Mouse (Mus musculus): Measurements from ENCODE around the gene Cfap20. TPM values are rescaled to one million over a fixed set of nuclear protein-coding genes. Genes with fewer than 3 reads are reported as not detected.
A peak's percentile ranks its signal among the peaks of the same experiment; 100 is the strongest.

The Cfap20 gene
- polyA plus RNA-seq, 1 experiment from 2014 or later: 195 TPM

DNA sequence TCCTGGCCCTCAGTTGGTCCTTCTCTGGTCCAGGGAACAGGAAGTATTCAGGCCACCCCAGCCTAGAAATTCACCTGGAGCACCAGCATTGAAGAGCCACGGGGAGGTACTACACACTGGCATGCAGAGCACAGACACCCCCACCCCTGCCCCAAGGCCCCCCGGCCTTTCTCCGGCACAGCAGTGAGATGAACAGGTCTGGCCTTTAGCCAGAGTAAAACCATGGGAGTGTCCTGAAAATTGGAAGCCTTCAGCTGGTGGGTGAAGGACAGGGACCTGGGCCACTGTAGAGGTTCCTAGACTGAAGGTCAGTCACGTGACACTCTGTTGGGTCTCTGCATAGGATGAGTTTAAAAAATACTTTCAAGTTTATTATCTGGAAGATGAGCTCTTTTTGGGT, 10.4 kb upstream of the Cfap20 start:
- Histone ChIP-seq H3K36me3 (ENCODE audit: control insufficient read depth, insufficient read depth, low read length) (peaks cover 32% of the 10 kb centered on the region), H3K9me3 (ENCODE audit: control insufficient read depth, low read length) (no peaks in the 10 kb centered on the region), H3K4me2 (ENCODE audit: low read length) (no peak overlapping the region), H3K4me1 (ENCODE audit: control insufficient read depth in 2 of 2, insufficient read depth in 2 of 2, low read length in 2 of 2) (no peaks in the 10 kb centered on the region), H3K9ac (ENCODE audit: low read length) (no peak overlapping the region), H3K4me3 (ENCODE audit: control insufficient read depth in 1 of 2, insufficient read depth in 1 of 2, low read depth in 1 of 2, low read length in 2 of 2) (no peak overlapping the region), H3K27ac (replicated peaks in 1 of 2; ENCODE audit: control insufficient read depth in 1 of 2, insufficient read depth in 1 of 2, low read depth in 2 of 2, low read length in 2 of 2) (no peak overlapping the region), H3K27me3 (ENCODE audit: control insufficient read depth, insufficient read depth, low read length) (no peaks in the 10 kb centered on the region)
- no peak for ATAC-seq (ENCODE audit: insufficient number of reproducible peaks, insufficient read depth, low FRiP score, low read depth)
- 86% methylated on average over 4 of the region's 4 CpGs for WGBS

DNA sequence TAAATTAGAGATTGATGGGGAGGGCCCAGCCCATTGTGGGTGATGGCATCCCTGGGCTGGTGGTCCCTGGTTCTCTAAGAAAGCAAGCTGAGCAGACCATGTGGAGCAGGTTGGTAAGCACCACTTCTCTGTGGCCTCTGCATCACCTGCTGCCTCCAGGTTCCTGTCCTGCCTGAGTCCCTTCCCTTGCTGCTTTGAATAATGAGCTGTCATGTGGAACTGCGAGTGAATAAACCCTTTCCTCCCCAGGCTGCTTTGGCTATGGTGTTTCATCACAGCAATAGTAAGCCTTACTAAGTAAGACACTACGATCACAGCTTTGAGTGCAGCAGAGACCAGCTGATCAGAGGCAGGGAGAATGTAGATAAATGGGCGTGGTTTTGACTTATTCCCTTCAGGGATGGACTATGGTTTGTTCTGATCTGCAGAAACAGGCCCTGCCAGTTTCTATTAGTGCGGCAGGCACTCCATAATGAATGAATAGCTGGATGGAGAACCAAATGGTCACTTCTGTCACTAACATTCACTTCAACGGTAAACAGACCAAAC, 6.9 kb upstream of the Cfap20 start:
- H3K4me1 ChIP-seq (ENCODE audit: control insufficient read depth in 2 of 2, insufficient read depth in 2 of 2, low read length in 2 of 2): peaks cover 0 to 2% of the 10 kb centered on the region in 2 experiments; a peak in 1 of 4 replicates
- H3K9me3 ChIP-seq (ENCODE audit: control insufficient read depth, low read length): no peaks in the 10 kb centered on the region
- H3K27ac ChIP-seq (replicated peaks in 1 of 2; ENCODE audit: control insufficient read depth in 1 of 2, insufficient read depth in 1 of 2, low read depth in 2 of 2, low read length in 2 of 2): no peak overlapping the region
- no peak overlapping the region for H3K9ac ChIP-seq (ENCODE audit: low read length)
- no peaks in the 10 kb centered on the region for H3K27me3 ChIP-seq (ENCODE audit: control insufficient read depth, insufficient read depth, low read length)
- no peaks in the 10 kb centered on the region for H3K36me3 ChIP-seq (ENCODE audit: control insufficient read depth, insufficient read depth, low read length)
- no peak overlapping the region for H3K4me2 ChIP-seq (ENCODE audit: low read length)
- no peak for ATAC-seq (ENCODE audit: insufficient number of reproducible peaks, insufficient read depth, low FRiP score, low read depth)
- WGBS: 63% methylated on average over 5 of the region's 5 CpGs
- H3K4me3 ChIP-seq (ENCODE audit: control insufficient read depth in 1 of 2, insufficient read depth in 1 of 2, low read depth in 1 of 2, low read length in 2 of 2): no peak overlapping the region

DNA sequence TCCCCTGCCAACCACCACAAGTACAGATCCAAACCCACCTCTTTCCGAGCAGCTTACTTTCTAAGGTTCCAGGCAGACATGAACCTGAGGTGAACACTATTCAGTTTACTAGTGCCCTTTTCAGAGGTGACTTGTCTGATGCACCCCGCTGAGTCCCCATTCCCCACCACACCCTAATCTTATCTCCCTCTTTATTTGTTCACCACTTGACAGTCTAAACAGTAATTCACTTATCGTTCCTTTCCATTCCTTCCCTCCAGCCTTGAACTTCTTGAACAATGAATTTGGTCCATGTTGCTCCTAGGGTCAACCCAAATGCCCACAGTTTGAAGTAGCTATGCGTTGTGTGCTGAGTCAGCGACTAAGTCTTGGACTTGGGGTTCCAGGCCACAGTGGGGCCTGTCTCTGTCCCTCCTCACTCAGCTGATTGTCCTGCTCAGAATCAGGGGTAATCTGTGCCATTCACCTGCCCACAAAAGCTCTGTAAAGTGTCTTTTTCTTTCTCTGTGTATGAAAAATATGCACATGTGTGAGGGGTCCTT, 5.6 kb upstream of the Cfap20 start:
- peaks cover 0 to 2% of the 10 kb centered on the region in 2 experiments; a peak in 1 of 4 replicates for H3K4me1 ChIP-seq (ENCODE audit: control insufficient read depth in 2 of 2, insufficient read depth in 2 of 2, low read length in 2 of 2)
- no peak overlapping the region for H3K4me2 ChIP-seq (ENCODE audit: low read length)
- no peaks in the 10 kb centered on the region for H3K27me3 ChIP-seq (ENCODE audit: control insufficient read depth, insufficient read depth, low read length)
- ATAC-seq (ENCODE audit: insufficient number of reproducible peaks, insufficient read depth, low FRiP score, low read depth): no peak
- WGBS: 72% methylated on average over 5 of the region's 5 CpGs
- no peak overlapping the region for H3K27ac ChIP-seq (replicated peaks in 1 of 2; ENCODE audit: control insufficient read depth in 1 of 2, insufficient read depth in 1 of 2, low read depth in 2 of 2, low read length in 2 of 2)
- no peak overlapping the region for H3K4me3 ChIP-seq (ENCODE audit: control insufficient read depth in 1 of 2, insufficient read depth in 1 of 2, low read depth in 1 of 2, low read length in 2 of 2)
- H3K9ac ChIP-seq (ENCODE audit: low read length): no peak overlapping the region
- H3K9me3 ChIP-seq (ENCODE audit: control insufficient read depth, low read length): no peaks in the 10 kb centered on the region
- H3K36me3 ChIP-seq (ENCODE audit: control insufficient read depth, insufficient read depth, low read length): no peaks in the 10 kb centered on the region

DNA sequence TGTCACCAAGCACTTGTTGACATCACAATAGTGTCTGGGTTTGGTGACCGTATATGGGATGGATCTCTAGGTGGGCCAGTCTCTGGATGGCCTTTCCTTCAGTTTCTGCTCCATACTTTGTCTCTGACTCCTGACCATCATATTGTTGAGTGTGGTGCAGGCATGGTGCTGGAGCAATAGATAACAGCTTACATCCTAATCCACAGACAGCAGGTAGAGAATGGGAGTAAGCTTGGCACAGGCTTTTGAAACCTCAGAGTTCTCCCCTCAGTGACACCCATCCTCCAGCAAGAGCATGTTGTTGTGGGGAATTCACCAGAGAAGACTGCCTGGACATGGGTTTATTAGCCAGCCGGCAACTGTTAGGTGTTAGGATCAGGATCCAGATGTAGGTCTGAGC, 4.8 kb upstream of the Cfap20 start:
- ATAC-seq (ENCODE audit: insufficient number of reproducible peaks, insufficient read depth, low FRiP score, low read depth): no peak
- no peak overlapping the region for H3K4me3 ChIP-seq (ENCODE audit: control insufficient read depth in 1 of 2, insufficient read depth in 1 of 2, low read depth in 1 of 2, low read length in 2 of 2)
- no peak overlapping the region for H3K9ac ChIP-seq (ENCODE audit: low read length)
- H3K36me3 ChIP-seq (ENCODE audit: control insufficient read depth, insufficient read depth, low read length): no peaks in the 10 kb centered on the region
- 77% methylated on average over 2 of the region's 2 CpGs for WGBS
- H3K9me3 ChIP-seq (ENCODE audit: control insufficient read depth, low read length): no peaks in the 10 kb centered on the region
- H3K4me2 ChIP-seq (ENCODE audit: low read length): no peak overlapping the region
- peaks cover 0 to 2% of the 10 kb centered on the region in 2 experiments; a peak in 1 of 4 replicates for H3K4me1 ChIP-seq (ENCODE audit: control insufficient read depth in 2 of 2, insufficient read depth in 2 of 2, low read length in 2 of 2)
- no peaks in the 10 kb centered on the region for H3K27me3 ChIP-seq (ENCODE audit: control insufficient read depth, insufficient read depth, low read length)
- no peak overlapping the region for H3K27ac ChIP-seq (replicated peaks in 1 of 2; ENCODE audit: control insufficient read depth in 1 of 2, insufficient read depth in 1 of 2, low read depth in 2 of 2, low read length in 2 of 2)

DNA sequence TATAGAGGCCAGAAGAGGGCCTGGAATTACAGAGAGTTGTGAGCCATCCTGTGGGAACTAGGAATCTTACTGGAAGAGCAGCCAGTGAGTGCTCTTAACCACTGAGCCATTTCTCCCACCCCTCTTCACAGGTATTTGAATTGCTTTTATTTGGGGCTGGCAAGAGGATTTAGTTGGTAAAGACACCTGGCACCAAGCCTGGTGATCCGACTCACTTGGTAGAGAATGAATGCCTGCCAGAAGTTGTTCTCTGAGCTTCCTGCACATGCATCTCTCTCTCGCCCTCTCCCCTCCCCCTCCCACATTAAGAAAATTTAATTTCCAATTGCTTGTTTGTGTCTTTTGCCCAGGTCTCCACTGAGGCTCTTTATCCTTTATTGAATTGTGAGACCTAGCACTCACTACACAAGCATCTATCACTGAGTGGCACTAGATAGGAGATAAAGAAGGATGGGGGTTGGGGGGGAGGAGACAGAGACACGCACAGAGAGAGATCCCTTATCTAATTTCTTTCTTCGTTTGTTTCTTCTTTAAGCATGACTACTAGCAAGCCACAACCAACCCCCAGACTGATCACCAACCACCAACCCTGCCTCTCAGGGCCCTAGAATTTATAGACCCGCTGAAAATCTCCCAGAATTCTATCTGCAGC, 2.8 kb upstream of the Cfap20 start:
- Histone ChIP-seq H3K4me1 (ENCODE audit: control insufficient read depth in 2 of 2, insufficient read depth in 2 of 2, low read length in 2 of 2) (peaks cover 4 to 8% of the 10 kb centered on the region in 2 experiments), H3K9me3 (ENCODE audit: control insufficient read depth, low read length) (no peaks in the 10 kb centered on the region), H3K4me3 (ENCODE audit: control insufficient read depth in 1 of 2, insufficient read depth in 1 of 2, low read depth in 1 of 2, low read length in 2 of 2) (no peak overlapping the region), H3K4me2 (ENCODE audit: low read length) (no peak overlapping the region), H3K36me3 (ENCODE audit: control insufficient read depth, insufficient read depth, low read length) (no peaks in the 10 kb centered on the region), H3K9ac (ENCODE audit: low read length) (no peak overlapping the region), H3K27me3 (ENCODE audit: control insufficient read depth, insufficient read depth, low read length) (no peaks in the 10 kb centered on the region), H3K27ac (replicated peaks in 1 of 2; ENCODE audit: control insufficient read depth in 1 of 2, insufficient read depth in 1 of 2, low read depth in 2 of 2, low read length in 2 of 2) (no peak overlapping the region)
- WGBS: 32% methylated on average over 5 of the region's 5 CpGs
- no peak for ATAC-seq (ENCODE audit: insufficient number of reproducible peaks, insufficient read depth, low FRiP score, low read depth)

DNA sequence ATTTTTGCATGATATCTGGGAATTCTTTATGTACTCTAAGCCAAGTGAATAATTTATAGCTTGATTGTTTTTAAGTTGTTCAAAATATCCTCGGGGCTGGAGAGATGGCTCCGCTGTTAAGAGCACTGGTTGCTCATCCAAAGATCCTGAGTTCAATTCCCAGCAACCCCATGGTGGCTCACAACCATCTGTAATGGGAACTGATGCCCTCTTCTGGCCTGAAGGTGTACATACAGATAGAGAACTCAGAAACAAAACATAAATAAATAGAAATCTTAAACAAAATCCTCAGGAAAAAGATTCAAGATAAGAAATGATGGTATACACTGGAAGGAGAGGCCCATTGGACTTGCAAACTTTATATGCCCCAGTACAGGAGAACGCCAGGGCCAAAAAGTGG, 1.3 kb upstream of the Cfap20 start:
- Histone ChIP-seq H3K27me3 (ENCODE audit: control insufficient read depth, insufficient read depth, low read length) (no peaks in the 10 kb centered on the region), H3K4me2 (ENCODE audit: low read length) (no peak overlapping the region), H3K4me1 (ENCODE audit: control insufficient read depth in 2 of 2, insufficient read depth in 2 of 2, low read length in 2 of 2) (peaks cover 9 to 19% of the 10 kb centered on the region in 2 experiments), H3K9me3 (ENCODE audit: control insufficient read depth, low read length) (no peaks in the 10 kb centered on the region), H3K36me3 (ENCODE audit: control insufficient read depth, insufficient read depth, low read length) (no peaks in the 10 kb centered on the region), H3K27ac (replicated peaks in 1 of 2; ENCODE audit: control insufficient read depth in 1 of 2, insufficient read depth in 1 of 2, low read depth in 2 of 2, low read length in 2 of 2) (no peak overlapping the region), H3K4me3 (ENCODE audit: control insufficient read depth in 1 of 2, insufficient read depth in 1 of 2, low read depth in 1 of 2, low read length in 2 of 2) (no peak overlapping the region), H3K9ac (ENCODE audit: low read length) (no peak overlapping the region)
- 84% methylated on average over 3 of the region's 3 CpGs for WGBS
- no peak for ATAC-seq (ENCODE audit: insufficient number of reproducible peaks, insufficient read depth, low FRiP score, low read depth)

DNA sequence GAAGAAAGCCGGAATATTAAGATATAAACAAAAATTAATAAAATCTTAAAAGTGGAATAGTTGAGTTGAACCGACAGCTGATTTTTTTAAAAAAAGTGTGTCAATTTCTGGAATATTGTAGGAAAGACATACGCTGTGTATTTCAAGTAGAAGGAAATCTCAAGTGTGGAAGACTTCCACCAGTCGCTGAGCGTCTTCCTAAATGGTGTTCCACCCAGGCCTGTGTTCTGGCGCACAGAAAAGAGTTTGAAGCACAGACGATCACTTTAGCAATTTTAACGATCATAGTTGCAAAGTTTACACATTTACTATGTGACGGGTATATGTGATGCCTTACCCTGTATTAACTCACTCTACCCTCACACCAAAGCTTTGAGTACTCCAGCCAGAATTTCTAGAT, 802 bp upstream of the Cfap20 start:
- peak overlapping the region in 1 of 2 experiments; percentile 95; a peak in 1 of 4 replicates for H3K27ac ChIP-seq (replicated peaks in 1 of 2; ENCODE audit: control insufficient read depth in 1 of 2, insufficient read depth in 1 of 2, low read depth in 2 of 2, low read length in 2 of 2)
- ATAC-seq (ENCODE audit: insufficient number of reproducible peaks, insufficient read depth, low FRiP score, low read depth): no peak
- peaks cover 11 to 23% of the 10 kb centered on the region in 2 experiments for H3K4me1 ChIP-seq (ENCODE audit: control insufficient read depth in 2 of 2, insufficient read depth in 2 of 2, low read length in 2 of 2)
- no peaks in the 10 kb centered on the region for H3K36me3 ChIP-seq (ENCODE audit: control insufficient read depth, insufficient read depth, low read length)
- 93% methylated on average over 9 of the region's 9 CpGs for WGBS
- peak overlapping the region; percentile 61 for H3K4me2 ChIP-seq (ENCODE audit: low read length)
- H3K9me3 ChIP-seq (ENCODE audit: control insufficient read depth, low read length): no peaks in the 10 kb centered on the region
- peak overlapping the region in 1 of 2 experiments; percentile 92; a peak in 1 of 4 replicates for H3K4me3 ChIP-seq (ENCODE audit: control insufficient read depth in 1 of 2, insufficient read depth in 1 of 2, low read depth in 1 of 2, low read length in 2 of 2)
- no peaks in the 10 kb centered on the region for H3K27me3 ChIP-seq (ENCODE audit: control insufficient read depth, insufficient read depth, low read length)
- no peak overlapping the region for H3K9ac ChIP-seq (ENCODE audit: low read length)
